Mouse (Mus musculus): ENCODE measurements around the gene Cdk1. TPM values are rescaled to one million over a fixed set of nuclear protein-coding genes. Genes with fewer than 3 reads are reported as not detected.
A peak's percentile ranks its signal among the peaks of the same experiment; 100 is the strongest.

The Cdk1 gene
- polyA plus RNA-seq, 1 experiment from 2014 or later = 547 TPM

DNA sequence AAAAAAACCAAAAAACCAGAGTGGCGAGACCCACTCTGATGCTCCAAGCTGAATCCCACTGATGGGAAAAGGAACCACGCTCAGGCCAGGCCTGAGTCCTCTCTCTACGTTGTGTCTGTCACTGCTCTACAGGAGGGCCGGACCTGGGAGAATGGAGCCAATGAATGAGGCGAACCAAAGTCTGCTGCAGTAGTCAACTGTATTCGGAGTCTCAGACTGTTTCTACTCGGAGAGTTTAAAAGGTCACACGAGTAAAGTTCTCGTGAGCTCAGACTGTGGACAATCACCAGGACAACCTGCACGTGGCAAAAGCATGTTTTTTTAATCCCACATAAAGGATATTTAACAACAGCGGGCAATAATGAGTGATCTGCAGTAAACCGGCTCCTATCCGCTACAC, 28.8 kb downstream of the Cdk1 start:
- no peaks in the 10 kb centered on the region for H3K4me1 ChIP-seq (ENCODE audit: control insufficient read depth, insufficient read depth, low read length)
- no peaks in the 10 kb centered on the region for H3K9me3 ChIP-seq (ENCODE audit: control insufficient read depth, low read length)
- no peak overlapping the region for H3K4me2 ChIP-seq (replicated peaks; ENCODE audit: low read depth, low read length)
- no peaks in the 10 kb centered on the region for H3K27me3 ChIP-seq (ENCODE audit: control insufficient read depth, insufficient read depth, low read length)
- H3K9ac ChIP-seq (ENCODE audit: low read depth, low read length) = no peak overlapping the region
- no peak overlapping the region for H3K4me3 ChIP-seq (ENCODE audit: low read length)
- 80% methylated on average over 13 of the region's 13 CpGs for WGBS
- no peak overlapping the region for H3K27ac ChIP-seq (ENCODE audit: low read depth, low read length)
- H3K36me3 ChIP-seq (ENCODE audit: control insufficient read depth, insufficient read depth, low read length) = no peaks in the 10 kb centered on the region
- no peak for ATAC-seq (ENCODE audit: low FRiP score, low TSS enrichment)

DNA sequence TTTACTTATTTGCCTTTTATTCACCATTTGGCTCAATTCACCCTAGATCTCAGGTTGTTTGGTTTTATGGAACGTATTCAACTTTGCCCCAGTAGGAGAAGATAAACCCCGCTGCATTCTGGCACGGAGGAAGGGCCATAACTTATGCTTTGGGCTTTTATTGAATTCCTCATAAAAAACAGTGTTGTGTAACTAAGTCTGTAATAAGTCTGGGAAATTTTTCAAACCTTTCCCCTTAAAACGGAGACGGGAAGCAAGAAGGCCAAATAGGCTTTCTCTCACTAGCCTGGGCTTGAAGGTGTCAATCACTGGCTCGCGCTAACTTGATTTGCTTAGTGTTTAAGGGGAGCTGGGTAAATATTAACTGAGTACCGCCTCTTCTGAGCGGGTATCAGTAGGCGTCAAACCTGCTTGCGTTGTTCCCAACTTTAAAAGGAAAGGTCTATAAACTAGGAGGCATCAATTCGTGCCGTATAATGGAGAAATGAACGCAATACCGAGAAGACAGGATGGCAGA, 31.2 kb downstream of the Cdk1 start:
- peak; percentile 56; the same call in 1 of the 2 replicates for ATAC-seq (ENCODE audit: low FRiP score, low TSS enrichment)
- peak overlapping the region; percentile 24 for H3K4me3 ChIP-seq (ENCODE audit: low read length)
- H3K27me3 ChIP-seq (ENCODE audit: control insufficient read depth, insufficient read depth, low read length) = no peaks in the 10 kb centered on the region
- H3K4me1 ChIP-seq (ENCODE audit: control insufficient read depth, insufficient read depth, low read length) = no peaks in the 10 kb centered on the region
- 40% methylated on average over 15 of the region's 15 CpGs for WGBS
- H3K4me2 ChIP-seq (replicated peaks; ENCODE audit: low read depth, low read length) = peak overlapping the region; percentile 47
- H3K9ac ChIP-seq (ENCODE audit: low read depth, low read length) = peak overlapping the region; percentile 34; the same call in 1 of the 2 replicates
- H3K36me3 ChIP-seq (ENCODE audit: control insufficient read depth, insufficient read depth, low read length) = no peaks in the 10 kb centered on the region
- peaks cover 5% of the 10 kb centered on the region; the same call in 1 of the 2 replicates for H3K9me3 ChIP-seq (ENCODE audit: control insufficient read depth, low read length)
- no peak overlapping the region for H3K27ac ChIP-seq (ENCODE audit: low read depth, low read length)

DNA sequence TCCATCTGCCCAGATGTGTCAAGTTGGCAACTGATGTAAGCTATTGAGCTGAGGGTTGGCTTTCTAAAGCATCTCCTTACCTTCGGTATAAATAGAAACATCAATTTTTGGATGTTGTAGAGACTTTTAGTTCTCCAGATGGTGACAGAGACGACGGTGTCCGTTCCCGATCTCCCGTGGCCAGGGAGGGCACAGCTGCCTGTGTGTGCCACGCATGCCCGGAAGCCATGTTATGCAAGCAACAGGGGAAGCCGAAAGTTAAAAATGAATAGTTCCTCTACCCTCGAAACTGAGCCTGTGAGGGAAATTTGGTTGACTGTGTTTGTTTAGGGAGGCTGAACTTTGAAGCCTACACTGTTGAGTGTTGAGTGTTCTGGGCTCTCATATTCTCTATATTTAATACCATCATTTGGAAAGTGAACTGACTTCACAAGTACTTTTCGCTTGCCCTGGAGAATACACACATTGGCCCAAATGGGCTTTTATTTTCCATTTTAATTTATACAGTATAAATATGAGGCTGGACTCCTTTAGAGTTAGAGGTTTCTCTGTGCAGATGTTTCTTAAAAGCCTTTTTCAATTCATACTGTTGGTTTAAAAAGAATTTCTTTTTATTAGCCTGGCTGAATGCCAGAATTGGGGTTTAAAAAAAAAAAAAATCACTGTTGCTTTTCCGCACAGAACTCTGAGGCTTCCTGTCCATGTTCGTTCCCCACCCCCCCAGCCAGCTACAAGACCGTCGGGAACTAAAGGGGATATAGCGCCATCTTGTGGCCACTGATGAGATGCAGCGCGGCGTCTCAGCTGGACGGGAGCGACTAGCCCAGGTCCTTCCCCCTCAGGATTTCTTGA, 31.8 kb downstream of the Cdk1 start:
- Histone ChIP-seq H3K9me3 (ENCODE audit: control insufficient read depth, low read length) (peaks cover 5% of the 10 kb centered on the region; the same call in 1 of the 2 replicates), H3K27me3 (ENCODE audit: control insufficient read depth, insufficient read depth, low read length) (no peaks in the 10 kb centered on the region), H3K4me1 (ENCODE audit: control insufficient read depth, insufficient read depth, low read length) (no peaks in the 10 kb centered on the region), H3K4me2 (replicated peaks; ENCODE audit: low read depth, low read length) (peak overlapping the region; percentile 47), H3K36me3 (ENCODE audit: control insufficient read depth, insufficient read depth, low read length) (no peaks in the 10 kb centered on the region), H3K4me3 (ENCODE audit: low read length) (peak overlapping the region; percentile 24), H3K9ac (ENCODE audit: low read depth, low read length) (peak overlapping the region; percentile 34; the same call in 1 of the 2 replicates), H3K27ac (ENCODE audit: low read depth, low read length) (no peak overlapping the region)
- WGBS = 44% methylated on average over 21 of the region's 21 CpGs
- peak; percentile 83 for ATAC-seq (ENCODE audit: low FRiP score, low TSS enrichment)

DNA sequence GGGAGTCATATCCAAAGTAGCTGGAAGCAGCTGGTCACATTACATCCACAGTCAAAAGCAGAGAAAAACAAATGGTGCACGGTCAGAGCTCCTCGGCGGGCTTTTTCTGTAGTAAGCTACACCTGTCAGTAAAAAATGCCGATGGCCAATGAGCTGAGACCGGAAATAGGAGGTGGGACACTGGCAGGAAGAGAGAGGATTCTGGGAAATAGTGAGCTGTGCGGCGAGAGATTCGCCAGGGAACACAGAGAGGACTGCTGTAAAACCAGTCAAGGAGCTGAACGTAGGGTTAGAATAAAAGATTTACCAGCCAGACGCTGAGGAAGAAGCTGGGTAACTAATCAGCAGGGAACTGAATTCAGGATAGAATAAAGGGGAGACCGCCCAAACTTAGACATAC, 34.2 kb downstream of the Cdk1 start:
- ATAC-seq (ENCODE audit: low FRiP score, low TSS enrichment) = no peak
- no peak overlapping the region for H3K27ac ChIP-seq (ENCODE audit: low read depth, low read length)
- no peaks in the 10 kb centered on the region for H3K36me3 ChIP-seq (ENCODE audit: control insufficient read depth, insufficient read depth, low read length)
- H3K9ac ChIP-seq (ENCODE audit: low read depth, low read length) = no peak overlapping the region
- peaks cover 5% of the 10 kb centered on the region; the same call in 1 of the 2 replicates for H3K9me3 ChIP-seq (ENCODE audit: control insufficient read depth, low read length)
- H3K27me3 ChIP-seq (ENCODE audit: control insufficient read depth, insufficient read depth, low read length) = no peaks in the 10 kb centered on the region
- H3K4me3 ChIP-seq (ENCODE audit: low read length) = no peak overlapping the region
- WGBS = 85% methylated on average over 11 of the region's 11 CpGs
- no peaks in the 10 kb centered on the region for H3K4me1 ChIP-seq (ENCODE audit: control insufficient read depth, insufficient read depth, low read length)
- H3K4me2 ChIP-seq (replicated peaks; ENCODE audit: low read depth, low read length) = no peak overlapping the region

DNA sequence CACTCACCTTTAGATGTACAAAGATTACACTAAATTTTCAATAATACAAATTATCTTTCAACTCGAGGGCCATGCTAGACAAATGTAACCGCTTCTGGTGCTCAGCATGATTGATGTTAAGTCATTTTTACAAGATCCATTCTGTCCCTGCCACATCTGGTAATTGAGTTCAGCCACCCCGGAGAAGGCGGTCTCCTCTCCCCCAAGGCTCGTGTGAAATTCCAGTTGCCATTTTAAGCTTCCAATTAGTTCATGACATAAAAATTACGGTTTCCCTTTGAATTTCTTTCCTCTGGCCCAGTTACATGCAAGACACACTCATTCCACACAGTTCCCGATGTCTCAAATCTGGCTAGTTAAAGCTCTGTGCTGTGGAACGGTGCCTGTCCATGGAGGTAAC, 38.8 kb downstream of the Cdk1 start:
- Histone ChIP-seq H3K9me3 (ENCODE audit: control insufficient read depth, low read length) (peaks cover 5% of the 10 kb centered on the region; the same call in 1 of the 2 replicates), H3K9ac (ENCODE audit: low read depth, low read length) (no peak overlapping the region), H3K27ac (ENCODE audit: low read depth, low read length) (no peak overlapping the region), H3K36me3 (ENCODE audit: control insufficient read depth, insufficient read depth, low read length) (no peaks in the 10 kb centered on the region), H3K4me3 (ENCODE audit: low read length) (no peak overlapping the region), H3K4me2 (replicated peaks; ENCODE audit: low read depth, low read length) (no peak overlapping the region), H3K4me1 (ENCODE audit: control insufficient read depth, insufficient read depth, low read length) (no peaks in the 10 kb centered on the region), H3K27me3 (ENCODE audit: control insufficient read depth, insufficient read depth, low read length) (no peaks in the 10 kb centered on the region)
- 50% methylated on average over 8 of the region's 8 CpGs for WGBS
- ATAC-seq (ENCODE audit: low FRiP score, low TSS enrichment) = no peak

DNA sequence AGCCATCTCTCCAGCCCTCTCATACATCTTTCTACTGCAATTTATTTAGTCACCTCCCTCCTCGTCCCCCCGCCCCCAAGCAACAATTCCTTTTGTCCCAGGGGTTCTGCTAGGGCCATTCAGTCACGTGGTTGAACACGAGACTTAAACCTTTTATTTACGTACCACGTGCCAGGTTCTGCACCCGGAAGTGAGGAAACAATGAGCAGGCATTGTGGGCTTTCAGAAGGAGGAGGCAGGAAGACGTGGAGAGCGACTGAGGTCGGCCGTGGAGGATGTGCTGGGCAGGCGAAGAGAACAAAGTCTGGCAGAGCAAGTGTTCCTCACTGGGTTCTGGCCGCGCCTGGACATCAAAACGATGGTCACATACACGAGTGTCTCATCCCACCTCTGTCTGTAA, 40.9 kb downstream of the Cdk1 start:
- Histone ChIP-seq H3K27me3 (ENCODE audit: control insufficient read depth, insufficient read depth, low read length) (no peaks in the 10 kb centered on the region), H3K36me3 (ENCODE audit: control insufficient read depth, insufficient read depth, low read length) (no peaks in the 10 kb centered on the region), H3K4me3 (ENCODE audit: low read length) (no peak overlapping the region), H3K27ac (ENCODE audit: low read depth, low read length) (no peak overlapping the region), H3K4me2 (replicated peaks; ENCODE audit: low read depth, low read length) (no peak overlapping the region), H3K4me1 (ENCODE audit: control insufficient read depth, insufficient read depth, low read length) (no peaks in the 10 kb centered on the region), H3K9me3 (ENCODE audit: control insufficient read depth, low read length) (no peaks in the 10 kb centered on the region), H3K9ac (ENCODE audit: low read depth, low read length) (no peak overlapping the region)
- no peak for ATAC-seq (ENCODE audit: low FRiP score, low TSS enrichment)
- 75% methylated on average over 16 of the region's 16 CpGs for WGBS

DNA sequence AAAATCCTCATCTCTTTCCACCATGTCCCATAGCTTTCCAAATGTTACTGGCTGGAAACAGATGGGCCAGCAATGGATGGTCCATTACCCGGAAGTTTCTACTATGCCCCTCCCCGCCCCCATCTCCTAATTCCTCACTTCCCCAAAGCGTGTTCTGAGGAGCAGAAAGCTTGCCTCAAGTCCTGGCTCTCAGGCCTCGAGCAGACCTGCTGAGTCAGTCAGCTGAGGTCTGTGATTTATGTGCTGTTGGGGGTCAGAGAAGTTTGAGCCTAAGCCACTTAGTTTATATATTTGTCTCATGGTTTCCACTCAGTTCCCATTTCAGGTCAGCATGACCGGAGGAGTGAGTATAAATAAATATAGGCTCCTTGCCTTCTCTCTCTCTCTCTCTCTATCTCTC, 43.6 kb downstream of the Cdk1 start:
- Histone ChIP-seq H3K27me3 (ENCODE audit: control insufficient read depth, insufficient read depth, low read length) (no peaks in the 10 kb centered on the region), H3K36me3 (ENCODE audit: control insufficient read depth, insufficient read depth, low read length) (no peaks in the 10 kb centered on the region), H3K9ac (ENCODE audit: low read depth, low read length) (no peak overlapping the region), H3K4me1 (ENCODE audit: control insufficient read depth, insufficient read depth, low read length) (no peaks in the 10 kb centered on the region), H3K27ac (ENCODE audit: low read depth, low read length) (no peak overlapping the region), H3K4me3 (ENCODE audit: low read length) (no peak overlapping the region), H3K4me2 (replicated peaks; ENCODE audit: low read depth, low read length) (no peak overlapping the region), H3K9me3 (ENCODE audit: control insufficient read depth, low read length) (no peaks in the 10 kb centered on the region)
- no peak for ATAC-seq (ENCODE audit: low FRiP score, low TSS enrichment)
- WGBS = 36% methylated on average over 5 of the region's 5 CpGs

DNA sequence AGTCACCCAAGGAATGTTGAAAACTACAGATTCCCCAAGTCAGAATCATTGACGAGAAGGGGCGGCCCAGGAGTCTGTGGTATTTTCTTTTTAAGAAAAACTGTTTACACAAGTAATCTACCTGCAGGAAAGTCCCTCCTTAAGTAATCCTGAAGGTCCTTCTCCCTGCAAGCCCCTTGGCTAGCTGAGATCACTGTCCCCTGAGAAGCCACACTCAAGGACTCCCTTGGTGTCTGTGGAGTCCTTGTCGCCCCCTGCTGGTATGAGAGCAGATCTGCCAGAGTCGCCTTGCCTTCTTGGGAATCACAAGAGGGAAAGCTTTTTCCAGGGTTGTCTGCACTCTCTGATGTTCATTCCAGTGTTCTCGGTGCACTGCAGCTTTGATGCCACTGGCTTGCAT, 45.7 kb downstream of the Cdk1 start:
- no peak overlapping the region for H3K27ac ChIP-seq (ENCODE audit: low read depth, low read length)

DNA sequence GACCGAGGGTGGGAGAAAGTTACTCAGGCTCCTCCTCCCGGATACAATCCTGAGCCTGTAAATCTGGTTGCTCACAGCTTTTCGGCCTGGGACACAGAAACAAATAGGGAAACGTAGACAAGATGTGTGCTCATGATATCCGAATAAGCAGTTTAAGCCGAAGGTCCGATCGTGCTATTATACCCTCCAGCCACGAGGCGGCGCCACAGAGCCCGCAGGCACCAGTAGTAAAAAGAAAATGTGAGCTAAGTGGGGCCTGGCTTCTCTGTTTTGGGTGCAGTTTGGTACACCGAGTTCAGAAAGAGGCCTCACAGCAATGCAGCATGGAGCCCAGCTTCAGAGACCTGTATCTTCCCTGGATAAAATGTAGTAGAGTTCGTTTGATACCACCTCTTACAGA, 46.5 kb downstream of the Cdk1 start:
- Histone ChIP-seq H3K36me3 (ENCODE audit: control insufficient read depth, insufficient read depth, low read length) (no peaks in the 10 kb centered on the region), H3K9ac (ENCODE audit: low read depth, low read length) (no peak overlapping the region), H3K4me2 (replicated peaks; ENCODE audit: low read depth, low read length) (no peak overlapping the region), H3K4me3 (ENCODE audit: low read length) (no peak overlapping the region), H3K4me1 (ENCODE audit: control insufficient read depth, insufficient read depth, low read length) (no peaks in the 10 kb centered on the region), H3K27ac (ENCODE audit: low read depth, low read length) (no peak overlapping the region), H3K27me3 (ENCODE audit: control insufficient read depth, insufficient read depth, low read length) (no peaks in the 10 kb centered on the region), H3K9me3 (ENCODE audit: control insufficient read depth, low read length) (no peaks in the 10 kb centered on the region)
- WGBS = 55% methylated on average over 14 of the region's 14 CpGs
- no peak for ATAC-seq (ENCODE audit: low FRiP score, low TSS enrichment)

More for the DNA sequence above, 45.7 kb downstream of the Cdk1 start:
- Histone ChIP-seq H3K36me3 (ENCODE audit: control insufficient read depth, insufficient read depth, low read length) (no peaks in the 10 kb centered on the region), H3K4me3 (ENCODE audit: low read length) (no peak overlapping the region), H3K4me2 (replicated peaks; ENCODE audit: low read depth, low read length) (no peak overlapping the region), H3K9me3 (ENCODE audit: control insufficient read depth, low read length) (no peaks in the 10 kb centered on the region), H3K9ac (ENCODE audit: low read depth, low read length) (no peak overlapping the region), H3K4me1 (ENCODE audit: control insufficient read depth, insufficient read depth, low read length) (no peaks in the 10 kb centered on the region), H3K27me3 (ENCODE audit: control insufficient read depth, insufficient read depth, low read length) (no peaks in the 10 kb centered on the region)
- WGBS = 41% methylated on average over 5 of the region's 5 CpGs
- ATAC-seq (ENCODE audit: low FRiP score, low TSS enrichment) = peak; percentile 41; the same call in 1 of the 2 replicates

Data from kidney, embryonic 14.5 days (tissue).